Mouse (Mus musculus): ENCODE results near the gene Oas2. TPM values are rescaled to one million over a fixed set of nuclear protein-coding genes. Genes with fewer than 3 reads are reported as not detected.

Gene Oas2
- polyA plus RNA-seq, 1 experiment from 2014 or later, result not detected

DNA sequence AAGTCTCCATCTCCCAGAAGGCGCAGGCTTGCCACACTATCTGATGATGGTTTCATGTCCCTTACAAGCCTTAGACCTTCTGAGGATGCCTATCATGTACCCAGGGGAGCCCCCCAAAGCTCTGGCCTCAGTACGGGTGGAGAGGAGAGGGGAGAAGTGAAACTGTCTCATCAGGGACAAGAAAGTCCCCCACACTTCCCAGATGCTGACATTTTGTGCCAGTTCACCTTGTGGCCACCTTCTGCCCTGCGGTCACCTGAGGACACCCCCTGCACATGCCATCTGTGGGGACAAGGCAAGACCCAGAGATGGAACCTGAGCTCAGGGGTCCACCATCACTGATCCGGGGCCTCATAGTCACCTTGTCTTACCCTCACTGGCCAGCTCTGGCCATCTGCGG, 61.8 kb downstream of the Oas2 start:
- Histone ChIP-seq H3K27me3 (ENCODE audit: insufficient read depth, poor library complexity, severe bottlenecking) (peaks cover 70% of the 10 kb centered on the region), H3K9me3 (no peaks in the 10 kb centered on the region), H3K4me3 (no peak overlapping the region), H3K36me3 (no peaks in the 10 kb centered on the region), H3K27ac (no peak overlapping the region), H3K4me1 (peaks cover 9% of the 10 kb centered on the region)
- no peak for DNase-seq (ENCODE audit: low spot score)
- 83% methylated on average over 5 of the region's 5 CpGs for WGBS

DNA sequence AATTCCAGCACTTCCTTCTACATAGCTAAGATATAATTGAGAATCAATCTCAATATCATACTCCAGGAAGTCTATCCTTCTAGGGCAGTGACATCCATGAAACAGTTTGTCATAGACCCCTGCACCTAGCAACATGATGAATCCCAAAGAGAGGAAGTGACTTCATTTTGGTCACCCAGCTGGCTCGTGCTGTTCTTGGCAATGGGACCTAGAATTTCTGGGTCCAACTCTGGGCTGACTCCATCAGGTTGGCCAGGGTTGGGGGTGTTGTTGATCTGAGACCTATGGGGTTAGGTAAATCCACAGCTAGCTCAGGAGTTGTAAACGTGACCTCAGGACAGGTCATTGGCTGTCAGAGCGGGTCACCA, 62.2 kb downstream of the Oas2 start:
- DNase-seq (ENCODE audit: low spot score), result no peak
- H3K27me3 ChIP-seq (ENCODE audit: insufficient read depth, poor library complexity, severe bottlenecking), result peaks cover 70% of the 10 kb centered on the region

DNA sequence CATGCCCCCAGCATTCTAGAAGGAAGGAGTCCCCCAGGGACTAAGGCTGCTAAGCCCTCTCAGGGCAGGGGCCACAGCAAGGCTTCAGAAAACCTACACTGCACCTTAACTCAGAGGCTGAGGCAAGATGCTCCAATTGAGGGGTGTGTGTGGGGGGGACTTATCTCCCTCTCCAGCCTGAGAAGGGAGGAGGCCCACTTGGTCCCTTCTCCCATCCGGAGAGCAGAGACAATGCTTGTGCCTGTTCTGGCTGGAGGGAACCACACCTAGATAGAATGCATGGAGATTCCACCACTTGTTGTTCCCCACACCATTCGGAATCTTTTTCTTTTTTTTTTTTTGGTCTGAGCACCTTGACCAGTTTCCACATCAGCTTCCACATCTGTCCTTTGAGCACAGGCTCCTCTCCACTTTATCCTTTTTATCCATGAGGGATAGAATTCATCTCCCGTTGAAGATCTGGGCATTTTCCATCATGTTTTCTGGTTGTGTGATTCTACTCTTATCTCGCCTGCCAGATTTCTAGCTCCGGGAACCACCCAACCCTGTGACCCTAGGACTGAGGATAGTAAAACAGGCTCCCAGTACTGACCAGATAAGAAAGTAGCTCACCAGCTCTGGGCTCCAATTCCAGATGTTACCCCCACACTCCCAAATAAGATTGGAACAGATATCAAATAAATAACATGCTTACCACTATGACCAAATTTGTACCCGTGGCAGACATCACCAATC, 62.7 kb downstream of the Oas2 start:
- H3K9me3 ChIP-seq, result no peaks in the 10 kb centered on the region
- H3K4me3 ChIP-seq, result no peak overlapping the region
- 45% methylated on average over 6 of the region's 6 CpGs for WGBS
- no peaks in the 10 kb centered on the region for H3K36me3 ChIP-seq
- peaks cover 18% of the 10 kb centered on the region for H3K4me1 ChIP-seq
- H3K27me3 ChIP-seq (ENCODE audit: insufficient read depth, poor library complexity, severe bottlenecking), result peaks cover 70% of the 10 kb centered on the region
- H3K27ac ChIP-seq, result no peak overlapping the region
- no peak for DNase-seq (ENCODE audit: low spot score)

More for the DNA sequence above, 62.2 kb downstream of the Oas2 start:
- no peak overlapping the region for H3K27ac ChIP-seq
- H3K4me1 ChIP-seq, result peaks cover 13% of the 10 kb centered on the region
- no peak overlapping the region for H3K4me3 ChIP-seq
- no peaks in the 10 kb centered on the region for H3K9me3 ChIP-seq
- 71% methylated on average over 3 of the region's 3 CpGs for WGBS
- H3K36me3 ChIP-seq, result no peaks in the 10 kb centered on the region

DNA sequence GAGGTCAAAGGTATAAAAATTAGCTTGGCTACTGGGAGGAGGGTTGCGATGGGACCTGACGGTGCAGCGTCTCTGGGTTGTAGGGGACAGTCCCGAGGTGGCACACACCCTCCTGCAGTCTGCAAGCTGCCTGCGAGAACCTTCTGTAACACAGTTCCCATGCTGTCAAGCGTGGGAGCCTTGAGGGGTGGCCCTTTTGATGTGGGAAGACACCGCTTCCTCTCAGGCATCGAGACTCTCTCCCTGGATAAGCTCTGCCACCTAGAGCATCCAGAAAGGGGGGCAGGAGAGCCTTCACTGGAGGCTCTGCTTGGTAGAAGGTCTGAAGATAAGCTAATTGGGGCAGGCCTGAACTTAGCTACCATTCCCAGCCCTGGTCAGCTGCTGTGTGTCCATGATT, 64.0 kb downstream of the Oas2 start:
- H3K4me1 ChIP-seq, result peaks cover 21% of the 10 kb centered on the region
- H3K9me3 ChIP-seq, result no peaks in the 10 kb centered on the region
- 70% methylated on average over 8 of the region's 8 CpGs for WGBS
- no peak overlapping the region for H3K27ac ChIP-seq
- H3K4me3 ChIP-seq, result no peak overlapping the region
- H3K36me3 ChIP-seq, result no peaks in the 10 kb centered on the region
- DNase-seq (ENCODE audit: low spot score), result no peak
- H3K27me3 ChIP-seq (ENCODE audit: insufficient read depth, poor library complexity, severe bottlenecking), result peaks cover 70% of the 10 kb centered on the region

DNA sequence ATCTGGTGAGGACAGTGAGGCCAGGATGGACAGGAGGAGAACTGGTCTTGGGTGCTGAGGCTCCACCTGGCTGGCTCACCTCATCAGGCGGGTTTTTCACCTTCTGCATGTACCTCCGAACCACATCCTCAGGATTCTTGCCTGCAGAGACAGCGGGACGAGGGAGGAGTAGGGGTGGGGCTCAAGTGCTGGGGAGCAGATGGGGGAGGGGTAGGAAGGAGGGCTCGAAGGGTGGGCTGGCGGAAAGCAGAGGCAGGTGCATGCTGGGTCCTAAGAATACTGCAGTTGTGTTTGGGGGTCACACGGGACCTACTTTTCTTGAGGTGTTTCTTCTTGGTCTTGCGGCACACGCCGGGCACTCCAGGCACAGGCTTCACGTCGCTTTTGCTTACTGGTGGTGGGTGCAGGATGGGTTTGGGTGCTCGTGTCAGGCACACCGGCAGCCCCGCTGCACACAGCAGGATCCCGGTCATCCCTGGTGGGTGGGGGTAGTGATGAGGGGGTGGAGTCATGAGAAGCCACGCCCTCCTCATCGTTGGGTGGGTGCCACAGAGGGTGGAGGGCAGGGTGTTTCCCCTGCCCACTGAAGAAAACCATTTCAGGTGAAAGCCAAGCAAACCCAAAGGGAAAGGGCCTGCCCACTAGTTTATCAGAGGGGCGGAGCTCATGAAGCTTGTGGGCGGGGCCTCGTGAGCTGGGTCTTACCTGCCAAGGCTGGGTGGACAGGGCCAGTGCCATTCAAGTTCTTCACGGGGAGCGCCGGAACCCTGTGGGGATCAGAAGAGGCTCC, 66.5 kb downstream of the Oas2 start:
- DNase-seq (ENCODE audit: low spot score), result no peak
- no peak overlapping the region for H3K27ac ChIP-seq
- peaks cover 30% of the 10 kb centered on the region for H3K4me1 ChIP-seq
- H3K4me3 ChIP-seq, result no peak overlapping the region; the same call in 1 of the 2 replicates
- WGBS, result 13% methylated on average over 24 of the region's 24 CpGs
- H3K9me3 ChIP-seq, result no peaks in the 10 kb centered on the region
- H3K36me3 ChIP-seq, result no peaks in the 10 kb centered on the region
- H3K27me3 ChIP-seq (ENCODE audit: insufficient read depth, poor library complexity, severe bottlenecking), result peaks cover 74% of the 10 kb centered on the region

DNA sequence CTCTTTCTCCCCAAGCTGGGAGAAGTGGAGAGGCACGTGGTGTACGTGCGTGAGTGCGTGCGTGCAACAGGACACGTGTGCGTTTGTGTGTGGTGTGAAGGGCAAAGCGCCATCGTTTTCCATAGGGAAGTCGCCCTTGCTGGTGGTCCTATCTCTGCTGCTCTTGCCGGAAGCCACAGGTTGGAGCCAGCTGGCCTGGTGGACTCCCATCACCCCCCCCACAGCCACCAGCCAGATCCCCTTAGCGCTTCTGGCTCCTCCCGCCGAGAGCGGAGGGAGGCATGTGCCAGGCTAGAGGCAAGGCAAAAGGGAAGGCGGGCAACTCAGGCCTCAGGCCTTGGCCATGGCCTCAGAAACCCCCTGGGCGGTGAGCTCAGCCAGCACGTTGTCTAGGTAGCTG, 68.7 kb downstream of the Oas2 start:
- DNase-seq (ENCODE audit: low spot score), result no peak
- Histone ChIP-seq H3K36me3 (no peaks in the 10 kb centered on the region), H3K9me3 (no peaks in the 10 kb centered on the region), H3K27me3 (ENCODE audit: insufficient read depth, poor library complexity, severe bottlenecking) (peaks cover 70% of the 10 kb centered on the region), H3K27ac (no peak overlapping the region), H3K4me3 (no peak overlapping the region), H3K4me1 (peaks cover 30% of the 10 kb centered on the region)
- WGBS, result 73% methylated on average over 18 of the region's 18 CpGs

Other genes with a start within 250 kb of the Oas2 start
- gene Plbd2, start 246.2 kb downstream of the Oas2 start, polyA plus RNA-seq (2016; fragmentation: Nextera tagmentation; extraction: Ambion mirVana), result 43.9 and 46.6 TPM in 2 replicates
- gene Slc8b1, start 238.7 kb downstream of the Oas2 start, polyA plus RNA-seq (2016; fragmentation: Nextera tagmentation; extraction: Ambion mirVana), result 4.2 and 5.9 TPM in 2 replicates
- 13.0 and 21.7 TPM in 2 replicates for gene Tpcn1, start 161.2 kb downstream of the Oas2 start, polyA plus RNA-seq (2016; fragmentation: Nextera tagmentation; extraction: Ambion mirVana)
- 0.15 and 0.24 TPM in 2 replicates for gene Iqcd, start 160.8 kb downstream of the Oas2 start, polyA plus RNA-seq (2016; fragmentation: Nextera tagmentation; extraction: Ambion mirVana)
- 11.0 and 11.2 TPM in 2 replicates for gene Rita1, start 137.3 kb downstream of the Oas2 start, polyA plus RNA-seq (2016; fragmentation: Nextera tagmentation; extraction: Ambion mirVana)
- gene Ddx54, start 137.1 kb downstream of the Oas2 start, polyA plus RNA-seq (2016; fragmentation: Nextera tagmentation; extraction: Ambion mirVana), result 47.1 and 49.4 TPM in 2 replicates
- 0.39 TPM in 1 of 2 replicates, not detected in the other for gene Cfap73, start 115.6 kb downstream of the Oas2 start, polyA plus RNA-seq (2016; fragmentation: Nextera tagmentation; extraction: Ambion mirVana)
- 0.16 and 0.60 TPM in 2 replicates for gene Rasal1, start 101.0 kb downstream of the Oas2 start, polyA plus RNA-seq (2016; fragmentation: Nextera tagmentation; extraction: Ambion mirVana)
- 0.28 and 0.41 TPM in 2 replicates for gene Dtx1, start 37.9 kb downstream of the Oas2 start, polyA plus RNA-seq (2016; fragmentation: Nextera tagmentation; extraction: Ambion mirVana)
- 0.29 and 0.37 TPM in 2 replicates for gene Oas3, start 27.8 kb upstream of the Oas2 start, polyA plus RNA-seq (2016; fragmentation: Nextera tagmentation; extraction: Ambion mirVana)
- gene Oas1e, start 45.7 kb upstream of the Oas2 start, polyA plus RNA-seq (2016; fragmentation: Nextera tagmentation; extraction: Ambion mirVana), result 0.08 TPM in 1 of 2 replicates, not detected in the other
- gene Oas1c, start 62.7 kb upstream of the Oas2 start, polyA plus RNA-seq (2016; fragmentation: Nextera tagmentation; extraction: Ambion mirVana), result 0.28 and 0.46 TPM in 2 replicates
- gene Oas1f, start 97.5 kb upstream of the Oas2 start, polyA plus RNA-seq (2016; fragmentation: Nextera tagmentation; extraction: Ambion mirVana), result not detected in 2 replicates
- not detected in 2 replicates for gene Oas1h, start 111.6 kb upstream of the Oas2 start, polyA plus RNA-seq (2016; fragmentation: Nextera tagmentation; extraction: Ambion mirVana)
- not detected in 2 replicates for gene Oas1g, start 137.8 kb upstream of the Oas2 start, polyA plus RNA-seq (2016; fragmentation: Nextera tagmentation; extraction: Ambion mirVana)
- 0.26 and 0.38 TPM in 2 replicates for gene Oas1a, start 157.7 kb upstream of the Oas2 start, polyA plus RNA-seq (2016; fragmentation: Nextera tagmentation; extraction: Ambion mirVana)
- gene Oas1d, start 164.7 kb upstream of the Oas2 start, polyA plus RNA-seq (2016; fragmentation: Nextera tagmentation; extraction: Ambion mirVana), result not detected in 2 replicates

Data from heart, embryonic 10.5 days (tissue).